Mouse (Mus musculus) 3134 (cell line): Measurements from ENCODE around the gene Olfr556.
A peak's percentile ranks its signal among the peaks of the same experiment; 100 is the strongest.
"Not testable (repeated sequence)": the region's sequence is repeated elsewhere in the genome, so short reads cannot be mapped to it uniquely, and the experiment has no call there.

Experiments used
- DNase-seq: peaks from one replicate; pipeline ENCODE4 v3.0.0-alpha.2; 2011; ENCODE audit warnings: low spot score; ENCODE audit not compliant: insufficient read length; ENCODE audit errors: extremely low read depth

Gene Olfr556

GRCm38 (mm10) chr7:102664599-102664998 is at the start of gene Olfr556:
Gene Olfr556 (plus strand): TSS chr7:102664899.
- DNase-seq, result no peak

- no peak for DNase-seq
These were observed 46.6 kb upstream of the Olfr556 start, which contains the start of gene Olfr553 for GRCm38 (mm10) chr7:102618118-102618517. Gene Olfr553 (minus strand): TSS chr7:102618218.

GRCm38 (mm10) chr7:102619608-102620007 is 45.1 kb upstream of the Olfr556 start:
- DNase-seq, result no peak

- DNase-seq, result not testable (repeated sequence)
These were observed 44.3 kb upstream of the Olfr556 start for GRCm38 (mm10) chr7:102620368-102620767.

- DNase-seq, result no peak
These were observed 28.0 kb upstream of the Olfr556 start for GRCm38 (mm10) chr7:102636665-102637064.

- no peak for DNase-seq
These were observed 26.6 kb upstream of the Olfr556 start, which contains the start of gene Olfr554 for GRCm38 (mm10) chr7:102638132-102638531. Gene Olfr554 (plus strand): TSS chr7:102638432.

- not testable (repeated sequence) for DNase-seq
These were observed 19.8 kb upstream of the Olfr556 start for GRCm38 (mm10) chr7:102644945-102645344.

GRCm38 (mm10) chr7:102658523-102658922 is 6.2 kb upstream of the Olfr556 start, which contains the start of gene Olfr555:
Gene Olfr555 (plus strand): TSS chr7:102658823.
- DNase-seq, result no peak

- DNase-seq, result no peak
These were observed 679 bp downstream of the Olfr556 start for GRCm38 (mm10) chr7:102665378-102665777.

GRCm38 (mm10) chr7:102676225-102676624 is 11.5 kb downstream of the Olfr556 start:
- DNase-seq, result no peak

GRCm38 (mm10) chr7:102681916-102682315 is 17.2 kb downstream of the Olfr556 start:
- no peak for DNase-seq

GRCm38 (mm10) chr7:102686944-102687501 is 22.3 kb downstream of the Olfr556 start, which contains the start of gene Trim68:
Gene Trim68 (minus strand): TSS chr7:102687327.
- peak; percentile 86 for DNase-seq

- no peak for DNase-seq
These were observed 30.8 kb downstream of the Olfr556 start, which contains the start of gene Olfr557 for GRCm38 (mm10) chr7:102695358-102696125. Gene Olfr557 (plus strand): TSS chr7:102695910.

- DNase-seq, result no peak
These were observed 33.8 kb downstream of the Olfr556 start for GRCm38 (mm10) chr7:102698461-102698860.

GRCm38 (mm10) chr7:102701915-102702314 is 37.2 kb downstream of the Olfr556 start, which contains the start of gene Olfr558:
Gene Olfr558 (plus strand): TSS chr7:102702215.
- DNase-seq, result no peak

GRCm38 (mm10) chr7:102718970-102719369 is 54.3 kb downstream of the Olfr556 start, which contains the start of gene Olfr33:
Gene Olfr33 (minus strand): TSS chr7:102719070.
- no peak for DNase-seq
